Mouse (Mus musculus) erythroblast, embryonic 14.5 days (primary cell): ENCODE measurements around the gene Tgm1. TPM values are rescaled to one million over a fixed set of nuclear protein-coding genes. Genes with fewer than 3 reads are reported as not detected.

ENCODE experiments used
- H3K27me3 ChIP-seq: 2 replicates; pipeline ENCODE4 v1.6.1; 2012; ENCODE audit warnings: inconsistent platforms; ENCODE audit not compliant: control insufficient read depth
- H3K36me3 ChIP-seq: 2 replicates; pipeline ENCODE4 v1.6.1; 2012; ENCODE audit warnings: mild to moderate bottlenecking, inconsistent platforms; ENCODE audit not compliant: control insufficient read depth
- H3K4me1 ChIP-seq: 2 replicates; pipeline ENCODE4 v1.6.1; 2012; ENCODE audit warnings: inconsistent platforms; ENCODE audit not compliant: control insufficient read depth
- H3K4me3 ChIP-seq: replicated peaks from 2 replicates; pipeline ENCODE3; 2012; ENCODE audit warnings: moderate library complexity, mild to moderate bottlenecking, inconsistent platforms
- H3K9me3 ChIP-seq: 2 replicates; pipeline ENCODE4 v1.6.1; 2012; ENCODE audit warnings: low read length, inconsistent platforms, mixed read lengths; ENCODE audit not compliant: control insufficient read depth
- GATA1 ChIP-seq: IDR thresholded peaks from 2 replicates; pipeline ENCODE4 v1.6.1; 2012; ENCODE audit warnings: low read length, inconsistent platforms, mixed read lengths
- TAL1 ChIP-seq: IDR thresholded peaks from 3 replicates; pipeline ENCODE4 v1.6.1; 2012; ENCODE audit warnings: low read length, inconsistent platforms, mixed read lengths
- polyA plus RNA-seq: library from polyadenylated mRNA; stranded (reverse); fragments of >175 nt; gene quantifications from 2 replicates; pipeline ENCODE4 v1.2.3, GENCODE M21; 2012

The Tgm1 gene
- polyA plus RNA-seq, 1 experiment, result 0.05 TPM

DNA sequence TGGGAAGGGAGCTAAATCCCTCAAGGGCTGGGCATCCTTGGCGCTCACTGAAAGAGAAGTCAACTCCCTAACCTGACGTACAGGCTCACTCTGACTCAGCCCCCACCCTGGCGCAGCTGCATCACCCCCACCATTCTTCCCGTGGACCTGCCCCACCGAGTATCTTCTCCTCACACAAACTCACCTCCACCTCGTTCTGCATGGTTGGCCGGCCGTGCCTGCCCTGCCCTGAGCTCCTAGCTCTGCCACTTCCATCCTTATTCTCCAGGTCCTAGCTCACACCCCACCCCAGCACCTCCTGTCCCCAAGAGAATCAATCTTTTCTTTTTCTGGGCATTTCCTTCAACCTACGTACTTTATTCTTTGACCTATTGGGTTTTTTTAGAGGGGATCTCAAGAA, 12.6 kb downstream of the Tgm1 start:
- Histone ChIP-seq H3K4me3 (no peak overlapping the region), H3K4me1 (peaks cover 9% of the 10 kb centered on the region), H3K36me3 (no peaks in the 10 kb centered on the region; the same call in 1 of the 2 replicates), H3K9me3 (no peaks in the 10 kb centered on the region), H3K27me3 (no peaks in the 10 kb centered on the region)
- TF ChIP-seq GATA1, result no peak
- TF ChIP-seq TAL1, result no peak

DNA sequence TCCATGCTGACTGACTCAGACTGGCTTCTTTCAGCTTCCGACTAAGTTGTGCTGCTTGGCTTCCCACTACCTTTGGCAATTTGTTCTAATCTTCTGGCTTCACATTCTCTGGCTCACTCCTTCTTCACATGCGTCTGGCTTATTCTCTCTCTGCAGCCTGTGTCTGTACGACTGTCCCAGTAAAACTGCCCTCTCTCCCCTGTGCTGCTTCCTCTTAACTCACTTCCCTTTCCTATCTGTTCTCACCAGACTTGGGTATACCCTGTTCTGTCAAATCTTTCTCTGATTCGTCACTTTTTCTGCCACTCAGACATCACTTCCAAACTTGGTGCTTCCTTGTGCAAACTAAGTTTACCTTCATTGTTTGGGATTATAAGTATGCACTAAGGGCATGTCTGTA, 16.5 kb downstream of the Tgm1 start:
- Histone ChIP-seq H3K4me1 (peaks cover 2% of the 10 kb centered on the region; the same call in 1 of the 2 replicates), H3K27me3 (no peaks in the 10 kb centered on the region; the same call in 1 of the 2 replicates), H3K9me3 (peaks cover 16% of the 10 kb centered on the region), H3K36me3 (no peaks in the 10 kb centered on the region), H3K4me3 (no peak overlapping the region)
- no peak for TF ChIP-seq TAL1
- TF ChIP-seq GATA1, result no peak

GRCm38 (mm10) chr14:55689433-55689832, 24.3 kb downstream of the Tgm1 start:
- H3K36me3 ChIP-seq, result no peaks in the 10 kb centered on the region
- peaks cover 11% of the 10 kb centered on the region for H3K9me3 ChIP-seq
- peaks cover 3% of the 10 kb centered on the region; the same call in 1 of the 2 replicates for H3K27me3 ChIP-seq
- no peak for TF ChIP-seq GATA1
- TF ChIP-seq TAL1, result no peak
- H3K4me1 ChIP-seq, result no peaks in the 10 kb centered on the region
- H3K4me3 ChIP-seq, result no peak overlapping the region

- peak overlapping the region; percentile 80 for H3K4me3 ChIP-seq
- H3K4me1 ChIP-seq, result peaks cover 31% of the 10 kb centered on the region
- no peaks in the 10 kb centered on the region for H3K9me3 ChIP-seq
- H3K36me3 ChIP-seq, result peaks cover 41% of the 10 kb centered on the region
- TF ChIP-seq GATA1 (no peak), TAL1 (no peak)
- peaks cover 3% of the 10 kb centered on the region; the same call in 1 of the 2 replicates for H3K27me3 ChIP-seq
These were observed 31.6 kb downstream of the Tgm1 start for GRCm38 (mm10) chr14:55682118-55682493.

- H3K4me1 ChIP-seq, result peaks cover 31% of the 10 kb centered on the region
- TF ChIP-seq TAL1 (no peak), GATA1 (no peak)
- peaks cover 3% of the 10 kb centered on the region; the same call in 1 of the 2 replicates for H3K27me3 ChIP-seq
- H3K9me3 ChIP-seq, result no peaks in the 10 kb centered on the region
- peaks cover 47% of the 10 kb centered on the region for H3K36me3 ChIP-seq
- H3K4me3 ChIP-seq, result peak within 1 kb of the TSS; percentile 80
These were observed 32.3 kb downstream of the Tgm1 start, which contains the start of gene Tinf2 for GRCm38 (mm10) chr14:55681160-55682117. TSS of gene Tinf2 (minus strand) at chr14:55681820.

GRCm38 (mm10) chr14:55677615-55678014, 36.1 kb downstream of the Tgm1 start:
- peaks cover 47% of the 10 kb centered on the region for H3K4me1 ChIP-seq
- peaks cover 65% of the 10 kb centered on the region for H3K36me3 ChIP-seq
- no peaks in the 10 kb centered on the region for H3K27me3 ChIP-seq
- H3K4me3 ChIP-seq, result no peak overlapping the region
- H3K9me3 ChIP-seq, result no peaks in the 10 kb centered on the region
- TF ChIP-seq GATA1, result no peak
- no peak for TF ChIP-seq TAL1

GRCm38 (mm10) chr14:55672741-55673060, 41.0 kb downstream of the Tgm1 start:
- H3K4me1 ChIP-seq, result peaks cover 47% of the 10 kb centered on the region
- no peaks in the 10 kb centered on the region for H3K9me3 ChIP-seq
- peaks cover 56% of the 10 kb centered on the region for H3K36me3 ChIP-seq
- H3K4me3 ChIP-seq, result peak overlapping the region; percentile 97
- H3K27me3 ChIP-seq, result no peaks in the 10 kb centered on the region
- TF ChIP-seq GATA1 (no peak), TAL1 (no peak)

GRCm38 (mm10) chr14:55671833-55672740, 41.6 kb downstream of the Tgm1 start, which contains the start of the genes Gmpr2 and Nedd8:
TSS of gene Gmpr2 (plus strand) at chr14:55671941.
TSS of gene Nedd8 (minus strand) at chr14:55672124.
- Histone ChIP-seq H3K9me3 (no peaks in the 10 kb centered on the region), H3K4me1 (peaks cover 47% of the 10 kb centered on the region), H3K36me3 (peaks cover 50% of the 10 kb centered on the region), H3K27me3 (no peaks in the 10 kb centered on the region), H3K4me3 (peak within 1 kb of the TSS; percentile 97)
- no peak for TF ChIP-seq GATA1
- TF ChIP-seq TAL1, result no peak

DNA sequence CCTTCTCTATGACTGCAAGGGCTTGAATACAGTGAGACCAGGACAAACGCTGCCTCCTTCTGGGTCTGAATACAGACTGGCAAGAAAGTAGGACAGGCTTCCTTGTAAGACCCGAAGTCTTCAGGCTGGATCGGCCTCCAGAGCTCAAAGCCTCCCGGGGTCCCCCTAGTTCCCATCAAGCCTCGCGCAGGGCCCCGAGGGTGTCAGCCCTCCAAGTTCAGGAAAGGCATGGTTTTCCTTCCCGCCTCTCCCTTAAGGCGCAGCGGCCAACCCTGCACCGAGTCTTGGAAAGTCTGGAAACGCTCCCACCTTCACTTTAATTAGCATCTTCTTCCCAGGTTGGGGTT, 42.3 kb downstream of the Tgm1 start:
- TF ChIP-seq TAL1, result no peak
- TF ChIP-seq GATA1, result no peak
- Histone ChIP-seq H3K27me3 (no peaks in the 10 kb centered on the region), H3K9me3 (no peaks in the 10 kb centered on the region), H3K4me3 (peak overlapping the region; percentile 97), H3K4me1 (peaks cover 47% of the 10 kb centered on the region), H3K36me3 (peaks cover 49% of the 10 kb centered on the region)
